Mouse (Mus musculus) forebrain, embryonic 16.5 days (tissue): ENCODE data around the gene Inafm2. TPM values are rescaled to one million over a fixed set of nuclear protein-coding genes. Genes with fewer than 3 reads are reported as not detected.

ENCODE experiments used
- ATAC-seq: fragments of 200-750 bp; cut with Nextera tagmentation; 2 replicates; pipeline ENCODE4 v1.8.0; 2017; ENCODE audit warnings: mild to moderate bottlenecking, moderate library complexity
- H3K27ac ChIP-seq: fragments of 300-500 bp; sonication (generic); 2 replicates; pipeline ENCODE4 v1.5.1; 2014; ENCODE audit warnings: low read length, control low read depth
- H3K27me3 ChIP-seq: fragments of 300-500 bp; sonication (generic); replicated peaks from 2 replicates; pipeline ENCODE4 v1.6.1; 2014; ENCODE audit warnings: low read length; ENCODE audit not compliant: control insufficient read depth, insufficient read depth
- H3K36me3 ChIP-seq: fragments of 300-500 bp; sonication (generic); 2 replicates; pipeline ENCODE4 v1.6.1; 2014; ENCODE audit not compliant: control insufficient read depth, insufficient read depth
- H3K4me1 ChIP-seq: fragments of 300-500 bp; sonication (generic); replicated peaks from 2 replicates; pipeline ENCODE4 v1.6.1; 2014; ENCODE audit warnings: low read length; ENCODE audit not compliant: control insufficient read depth, insufficient read depth
- H3K4me2 ChIP-seq: fragments of 300-500 bp; sonication (generic); 2 replicates; pipeline ENCODE4 v1.6.1; 2014; ENCODE audit warnings: mild to moderate bottlenecking, low read length, control low read depth
- H3K4me3 ChIP-seq: fragments of 300-500 bp; sonication (generic); replicated peaks from 2 replicates; pipeline ENCODE4 v1.5.1; 2014; ENCODE audit warnings: mild to moderate bottlenecking, low read length, control low read depth
- H3K9ac ChIP-seq: fragments of 300-500 bp; sonication (generic); replicated peaks from 2 replicates; pipeline ENCODE4 v1.6.1; 2014; ENCODE audit warnings: low read depth, low read length, control low read depth
- H3K9me3 ChIP-seq: fragments of 300-500 bp; sonication (generic); 2 replicates; pipeline ENCODE4 v1.6.1; 2016; ENCODE audit warnings: low read length; ENCODE audit not compliant: control insufficient read depth
- WGBS: fragments of 180-500 bp; shearing (Covaris S2); extraction: QIAGEN DNeasy Blood & Tissue Kit; methylation state at CpG from one replicate; pipeline ENCODE4 v1.1.7; 2014; 5-methylcytosine and 5-hydroxymethylcytosine counted together
- polyA plus RNA-seq: library from polyadenylated mRNA; unstranded; fragments of >200 nt; fragmentation: Nextera tagmentation; extraction: Ambion mirVana; gene quantifications from 2 replicates; pipeline ENCODE4 v1.2.1, GENCODE M21; 2015

The Inafm2 gene
- polyA plus RNA-seq, 1 experiment from 2014 or later, result 24.4 TPM

GRCm38 (mm10) chr2:118723693-118724486 lies 21.7 kb upstream of the Inafm2 start:
- Histone ChIP-seq H3K4me2 (no peak overlapping the region), H3K9ac (no peak overlapping the region), H3K27ac (no peak overlapping the region), H3K4me3 (no peak overlapping the region), H3K9me3 (no peaks in the 10 kb centered on the region), H3K4me1 (peaks cover 4% of the 10 kb centered on the region; the same call in 1 of the 2 replicates), H3K27me3 (no peaks in the 10 kb centered on the region), H3K36me3 (no peaks in the 10 kb centered on the region)
- WGBS, result 90% methylated on average over 15 of the region's 15 CpGs
- ATAC-seq, result no peak

GRCm38 (mm10) chr2:118725511-118725910 lies 20.0 kb upstream of the Inafm2 start:
- Histone ChIP-seq H3K4me1 (peaks cover 11% of the 10 kb centered on the region), H3K9me3 (no peaks in the 10 kb centered on the region), H3K27ac (no peak overlapping the region), H3K9ac (no peak overlapping the region), H3K36me3 (no peaks in the 10 kb centered on the region), H3K4me3 (no peak overlapping the region), H3K4me2 (no peak overlapping the region), H3K27me3 (no peaks in the 10 kb centered on the region)
- no peak for ATAC-seq
- WGBS, result 82% methylated on average over 4 of the region's 4 CpGs

GRCm38 (mm10) chr2:118726873-118727272 lies 18.7 kb upstream of the Inafm2 start:
- no peaks in the 10 kb centered on the region for H3K9me3 ChIP-seq
- no peaks in the 10 kb centered on the region for H3K27me3 ChIP-seq
- peaks cover 11% of the 10 kb centered on the region for H3K4me1 ChIP-seq
- H3K4me3 ChIP-seq, result no peak overlapping the region
- no peak overlapping the region for H3K9ac ChIP-seq
- H3K4me2 ChIP-seq, result no peak overlapping the region
- H3K27ac ChIP-seq, result no peak overlapping the region
- ATAC-seq, result no peak
- no peaks in the 10 kb centered on the region for H3K36me3 ChIP-seq
- WGBS, result 76% methylated on average over 2 of the region's 2 CpGs

- H3K4me2 ChIP-seq, result no peak overlapping the region
- no peak overlapping the region for H3K27ac ChIP-seq
- H3K36me3 ChIP-seq, result no peaks in the 10 kb centered on the region
- no peak overlapping the region for H3K9ac ChIP-seq
- H3K4me1 ChIP-seq, result peaks cover 12% of the 10 kb centered on the region
- H3K9me3 ChIP-seq, result no peaks in the 10 kb centered on the region
- 28% methylated on average over 9 of the region's 9 CpGs for WGBS
- no peaks in the 10 kb centered on the region for H3K27me3 ChIP-seq
- H3K4me3 ChIP-seq, result no peak overlapping the region
- ATAC-seq, result no peak
Measured at GRCm38 (mm10) chr2:118727911-118728310, 17.6 kb upstream of the Inafm2 start.

- no peaks in the 10 kb centered on the region for H3K27me3 ChIP-seq
- H3K4me2 ChIP-seq, result no peak within 1 kb of the TSS
- no peak within 1 kb of the TSS for H3K9ac ChIP-seq
- H3K36me3 ChIP-seq, result no peaks in the 10 kb centered on the region
- ATAC-seq, result no peak
- H3K4me3 ChIP-seq, result no peak within 1 kb of the TSS
- no peaks in the 10 kb centered on the region for H3K9me3 ChIP-seq
- H3K27ac ChIP-seq, result no peak within 1 kb of the TSS
- 26% methylated on average over 7 of the region's 7 CpGs for WGBS
- H3K4me1 ChIP-seq, result peaks cover 16% of the 10 kb centered on the region
Measured at GRCm38 (mm10) chr2:118728337-118728736, 17.2 kb upstream of the Inafm2 start, which contains the start of gene Plcb2. Gene Plcb2, minus strand, starts transcription at chr2:118728438.

- Histone ChIP-seq H3K9me3 (no peaks in the 10 kb centered on the region), H3K4me2 (no peak overlapping the region), H3K36me3 (no peaks in the 10 kb centered on the region), H3K27me3 (no peaks in the 10 kb centered on the region), H3K4me1 (peaks cover 22% of the 10 kb centered on the region), H3K27ac (no peak overlapping the region), H3K9ac (no peak overlapping the region), H3K4me3 (no peak overlapping the region)
- ATAC-seq, result no peak
- WGBS, result 53% methylated on average over 4 of the region's 4 CpGs
Measured at GRCm38 (mm10) chr2:118729194-118729593, 16.4 kb upstream of the Inafm2 start.

GRCm38 (mm10) chr2:118729816-118730621 lies 15.5 kb upstream of the Inafm2 start:
- Histone ChIP-seq H3K4me3 (no peak overlapping the region), H3K4me2 (no peak overlapping the region), H3K9ac (no peak overlapping the region), H3K9me3 (no peaks in the 10 kb centered on the region), H3K27ac (no peak overlapping the region), H3K4me1 (peaks cover 22% of the 10 kb centered on the region), H3K27me3 (no peaks in the 10 kb centered on the region), H3K36me3 (no peaks in the 10 kb centered on the region)
- ATAC-seq, result no peak
- 22% methylated on average over 8 of the region's 8 CpGs for WGBS

GRCm38 (mm10) chr2:118730622-118730915 lies 15.0 kb upstream of the Inafm2 start:
- Histone ChIP-seq H3K36me3 (no peaks in the 10 kb centered on the region), H3K4me1 (peaks cover 22% of the 10 kb centered on the region), H3K27ac (no peak overlapping the region), H3K9ac (no peak overlapping the region), H3K9me3 (no peaks in the 10 kb centered on the region), H3K27me3 (no peaks in the 10 kb centered on the region), H3K4me3 (no peak overlapping the region), H3K4me2 (no peak overlapping the region)
- ATAC-seq, result peak; percentile 29
- WGBS, result 7% methylated on average over 3 of the region's 3 CpGs

GRCm38 (mm10) chr2:118731981-118732380 lies 13.6 kb upstream of the Inafm2 start:
- no peak for ATAC-seq
- H3K27ac ChIP-seq, result peak overlapping the region; percentile 21; the same call in 1 of the 2 replicates
- no peaks in the 10 kb centered on the region for H3K36me3 ChIP-seq
- H3K9me3 ChIP-seq, result no peaks in the 10 kb centered on the region
- WGBS, result 83% methylated on average over 5 of the region's 5 CpGs
- H3K27me3 ChIP-seq, result no peaks in the 10 kb centered on the region
- H3K4me1 ChIP-seq, result peaks cover 22% of the 10 kb centered on the region
- no peak overlapping the region for H3K4me2 ChIP-seq
- H3K9ac ChIP-seq, result no peak overlapping the region
- H3K4me3 ChIP-seq, result no peak overlapping the region
